Mouse (Mus musculus) heart, embryonic 11.5 days (tissue): ENCODE measurements around the gene Spata25. TPM values are rescaled to one million over a fixed set of nuclear protein-coding genes. Genes with fewer than 3 reads are reported as not detected.

ENCODE experiments used
- ATAC-seq: fragments of 200-750 bp; cut with Nextera tagmentation; replicated peaks from 2 replicates; pipeline ENCODE4 v1.8.0; 2017; ENCODE audit warnings: moderate library complexity; ENCODE audit not compliant: insufficient number of reproducible peaks, low FRiP score, low TSS enrichment
- H3K27ac ChIP-seq: fragments of 300-500 bp; sonication (generic); 2 replicates; pipeline ENCODE4 v1.5.1; 2014; ENCODE audit warnings: mild to moderate bottlenecking, low read depth, low read length
- H3K27me3 ChIP-seq: fragments of 300-500 bp; sonication (generic); 2 replicates; pipeline ENCODE4 v1.6.1; 2014; ENCODE audit warnings: mild to moderate bottlenecking, low read length, mixed read lengths; ENCODE audit not compliant: control insufficient read depth, insufficient read depth
- H3K36me3 ChIP-seq: fragments of 300-500 bp; sonication (generic); 2 replicates; pipeline ENCODE4 v1.6.1; 2014; ENCODE audit warnings: mild to moderate bottlenecking, low read length, moderate library complexity, mixed read lengths; ENCODE audit not compliant: control insufficient read depth, insufficient read depth
- H3K4me1 ChIP-seq: fragments of 300-500 bp; sonication (generic); 2 replicates; pipeline ENCODE4 v1.6.1; 2014; ENCODE audit warnings: low read length; ENCODE audit not compliant: control insufficient read depth, insufficient read depth
- H3K4me2 ChIP-seq: fragments of 300-500 bp; sonication (generic); 2 replicates; pipeline ENCODE4 v1.6.1; 2014; ENCODE audit warnings: mild to moderate bottlenecking, moderate library complexity
- H3K4me3 ChIP-seq: fragments of 300-500 bp; sonication (generic); 2 replicates; pipeline ENCODE4 v1.5.1; 2014; ENCODE audit warnings: low read depth, low read length
- H3K9ac ChIP-seq: fragments of 300-500 bp; sonication (generic); 2 replicates; pipeline ENCODE4 v1.6.1; 2014; ENCODE audit warnings: mild to moderate bottlenecking, low read depth, low read length, moderate library complexity
- H3K9me3 ChIP-seq: fragments of 300-500 bp; sonication (generic); replicated peaks from 2 replicates; pipeline ENCODE4 v1.6.1; 2016; ENCODE audit warnings: low read length; ENCODE audit not compliant: control insufficient read depth
- WGBS: fragments of 180-500 bp; shearing (Covaris S2); extraction: QIAGEN DNeasy Blood & Tissue Kit; methylation state at CpG from one replicate; pipeline ENCODE4 v1.1.7; 2014; ENCODE audit not compliant: insufficient replicate concordance; 5-methylcytosine and 5-hydroxymethylcytosine counted together
- polyA plus RNA-seq: library from polyadenylated mRNA; unstranded; fragments of >200 nt; fragmentation: Nextera tagmentation; extraction: Ambion mirVana; gene quantifications from 2 replicates; pipeline ENCODE4 v1.2.1, GENCODE M21; 2014

Gene Spata25
- polyA plus RNA-seq, 1 experiment from 2014 or later: not detected

DNA sequence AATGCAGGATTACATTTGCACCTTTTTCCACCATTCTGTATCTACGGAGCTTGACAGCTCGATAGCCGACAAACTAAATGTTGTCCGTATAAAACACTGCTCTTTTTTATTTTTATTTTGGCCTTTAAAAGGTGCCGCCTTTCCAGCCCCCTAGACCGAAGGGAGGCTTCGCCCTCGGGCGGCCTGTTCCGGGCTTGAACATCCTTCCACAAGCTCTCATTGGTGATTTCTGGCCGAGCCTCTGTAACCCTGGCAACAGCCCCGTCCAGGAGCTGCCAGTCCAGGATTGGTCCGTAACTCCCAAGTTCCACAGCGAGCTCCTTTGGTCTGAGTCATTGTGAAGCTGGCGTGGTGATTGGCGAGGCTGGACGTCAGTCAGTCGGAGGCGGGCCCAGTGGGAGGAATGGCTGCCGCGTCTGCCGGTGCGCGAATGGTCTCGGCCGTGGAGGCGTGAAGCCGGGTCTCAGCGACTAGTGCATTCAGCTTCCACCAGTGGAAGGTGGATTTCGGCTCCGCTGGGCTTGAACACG is 5.6 kb downstream of the Spata25 start, which contains the start of gene Zswim1:
Gene Zswim1, plus strand, starts transcription at position 51 of the 530 bp plus-strand sequence.
- 2% methylated on average over 32 of the region's 32 CpGs for WGBS
- peaks cover 9% of the 10 kb centered on the region; the same call in 1 of the 2 replicates for H3K36me3 ChIP-seq

DNA sequence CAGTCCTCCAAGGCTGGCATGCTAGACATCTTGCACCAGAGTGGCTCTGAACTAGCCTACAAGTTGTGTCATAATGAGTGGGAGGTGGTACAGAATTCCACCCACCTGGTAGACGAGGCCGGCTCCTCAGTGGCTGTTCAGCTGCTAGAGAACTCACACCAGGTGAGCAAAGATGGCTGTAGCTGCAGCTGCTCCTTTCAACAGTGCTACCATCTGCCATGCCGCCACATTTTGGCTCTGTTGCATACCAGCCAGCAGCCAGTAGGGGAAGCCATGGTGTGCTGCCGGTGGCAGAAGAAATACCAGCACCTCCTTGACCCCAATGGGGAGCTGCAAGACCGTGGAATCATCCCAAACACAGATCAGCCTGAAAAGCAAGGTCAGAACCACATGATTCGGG is 7.3 kb downstream of the Spata25 start:
- Histone ChIP-seq H3K27me3 (no peaks in the 10 kb centered on the region), H3K4me3 (no peak overlapping the region), H3K4me1 (peaks cover 10% of the 10 kb centered on the region), H3K27ac (no peak overlapping the region), H3K36me3 (peaks cover 9% of the 10 kb centered on the region; the same call in 1 of the 2 replicates), H3K9me3 (no peaks in the 10 kb centered on the region), H3K9ac (no peak overlapping the region), H3K4me2 (no peak overlapping the region)
- 83% methylated on average over 6 of the region's 6 CpGs for WGBS
- ATAC-seq: no peak

More for the DNA sequence above, 5.6 kb downstream of the Spata25 start, which contains the start of gene Zswim1:
- Histone ChIP-seq H3K27me3 (no peaks in the 10 kb centered on the region), H3K4me3 (peak within 1 kb of the TSS; percentile 63), H3K27ac (peak within 1 kb of the TSS; percentile 66), H3K4me1 (peaks cover 3% of the 10 kb centered on the region), H3K4me2 (peak within 1 kb of the TSS; percentile 61), H3K9me3 (no peaks in the 10 kb centered on the region), H3K9ac (peak within 1 kb of the TSS; percentile 73)
- ATAC-seq: peak; percentile 98

DNA sequence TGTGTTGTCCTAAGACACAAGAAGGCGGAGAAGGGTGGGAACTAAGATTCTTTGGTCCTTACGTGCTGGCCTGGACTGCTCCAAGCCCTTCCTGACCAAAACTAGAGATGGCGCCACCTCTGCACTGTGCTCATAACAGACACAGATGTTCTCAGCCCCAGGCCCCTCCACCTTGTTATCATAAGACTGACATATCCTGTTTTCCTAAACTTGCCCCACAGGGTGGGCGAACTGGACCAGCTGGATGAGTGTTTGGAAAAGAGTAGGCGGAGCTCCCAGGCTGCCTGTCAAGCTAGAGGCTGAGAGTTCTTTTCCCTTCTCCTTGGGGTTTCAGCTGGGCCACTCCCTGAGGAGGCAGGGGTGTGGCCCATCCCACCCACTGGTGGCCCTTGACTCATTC is 10.6 kb downstream of the Spata25 start:
- Histone ChIP-seq H3K4me1 (peaks cover 15% of the 10 kb centered on the region), H3K9ac (no peak overlapping the region), H3K36me3 (no peaks in the 10 kb centered on the region), H3K4me2 (no peak overlapping the region), H3K27me3 (no peaks in the 10 kb centered on the region), H3K4me3 (no peak overlapping the region), H3K27ac (no peak overlapping the region; the same call in 1 of the 2 replicates), H3K9me3 (no peaks in the 10 kb centered on the region)
- peak; percentile 59; the same call in 1 of the 2 replicates for ATAC-seq
- 54% methylated on average over 5 of the region's 5 CpGs for WGBS

DNA sequence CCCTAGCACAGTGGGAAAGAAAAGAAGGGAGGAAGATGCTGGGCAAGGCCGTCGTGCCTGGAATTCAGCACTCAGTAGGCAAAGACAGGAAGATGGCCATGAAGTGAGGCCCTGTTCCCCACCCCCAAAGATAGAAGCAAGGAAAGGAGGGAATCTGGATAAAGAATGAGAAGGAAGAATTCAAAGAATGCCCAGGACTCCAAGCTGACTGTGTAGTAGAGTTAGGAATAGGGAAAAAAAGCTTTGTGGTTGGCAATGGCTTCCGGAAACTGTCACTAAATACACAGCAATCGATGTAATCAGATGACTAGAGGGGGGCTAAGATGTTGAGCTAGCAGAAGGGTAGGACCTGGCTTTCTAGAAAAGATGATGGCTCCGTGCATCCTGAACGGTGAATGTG is 11.1 kb downstream of the Spata25 start:
- Histone ChIP-seq H3K4me2 (no peak overlapping the region), H3K27me3 (no peaks in the 10 kb centered on the region), H3K36me3 (no peaks in the 10 kb centered on the region), H3K4me1 (peaks cover 15% of the 10 kb centered on the region), H3K9ac (no peak overlapping the region), H3K9me3 (no peaks in the 10 kb centered on the region), H3K27ac (no peak overlapping the region), H3K4me3 (no peak overlapping the region)
- no peak for ATAC-seq
- 62% methylated on average over 6 of the region's 6 CpGs for WGBS

DNA sequence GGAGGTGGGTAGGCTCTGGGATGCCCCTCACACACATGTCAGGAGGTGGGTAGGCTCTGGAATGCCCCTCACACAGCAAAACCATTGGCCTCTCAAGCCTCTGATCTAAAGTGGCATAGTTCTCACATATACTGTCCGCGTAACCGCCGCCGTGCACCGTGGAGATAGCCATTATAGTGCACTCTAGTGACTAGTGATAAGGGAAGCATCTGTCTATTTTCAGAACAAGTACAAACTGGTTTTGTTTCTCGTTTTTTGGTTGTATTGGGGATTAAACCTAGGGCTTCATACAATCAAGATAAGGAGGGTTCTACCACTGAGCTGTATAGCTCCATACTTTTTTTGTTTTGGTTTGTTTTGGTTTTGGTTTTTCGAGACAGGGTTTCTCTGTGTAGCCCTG is 12.5 kb downstream of the Spata25 start:
- Histone ChIP-seq H3K4me2 (no peak overlapping the region), H3K27ac (no peak overlapping the region)

DNA sequence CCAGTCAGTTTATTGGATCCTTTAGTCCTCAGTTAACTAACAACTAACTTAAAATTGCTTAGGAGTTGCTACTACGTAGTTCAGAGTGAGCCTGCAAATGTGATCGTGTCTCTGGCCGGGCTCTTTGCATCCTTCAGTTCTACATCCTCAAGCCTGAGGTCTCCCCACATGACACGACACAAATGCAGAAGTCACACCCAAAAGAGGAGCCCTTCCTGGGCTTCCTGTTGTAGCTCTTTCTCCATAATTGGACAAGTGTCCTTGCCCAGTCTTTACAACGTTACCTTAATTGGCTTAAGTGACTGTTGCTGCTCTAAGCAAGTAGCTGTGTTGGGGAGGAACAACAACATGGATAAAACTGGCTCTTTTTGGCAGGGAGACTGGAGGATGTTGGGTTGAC is 13.0 kb downstream of the Spata25 start:
- Histone ChIP-seq H3K4me1 (peaks cover 15% of the 10 kb centered on the region), H3K27ac (no peak overlapping the region), H3K36me3 (no peaks in the 10 kb centered on the region), H3K9ac (no peak overlapping the region), H3K9me3 (no peaks in the 10 kb centered on the region), H3K4me2 (no peak overlapping the region), H3K27me3 (no peaks in the 10 kb centered on the region), H3K4me3 (no peak overlapping the region)
- WGBS: 78% methylated on average over 5 of the region's 5 CpGs
- no peak for ATAC-seq

More for the DNA sequence above, 12.5 kb downstream of the Spata25 start:
- Histone ChIP-seq H3K9me3 (no peaks in the 10 kb centered on the region), H3K27me3 (no peaks in the 10 kb centered on the region), H3K9ac (no peak overlapping the region), H3K4me1 (peaks cover 15% of the 10 kb centered on the region), H3K4me3 (no peak overlapping the region), H3K36me3 (no peaks in the 10 kb centered on the region)
- WGBS: 61% methylated on average over 8 of the region's 8 CpGs
- ATAC-seq: no peak

DNA sequence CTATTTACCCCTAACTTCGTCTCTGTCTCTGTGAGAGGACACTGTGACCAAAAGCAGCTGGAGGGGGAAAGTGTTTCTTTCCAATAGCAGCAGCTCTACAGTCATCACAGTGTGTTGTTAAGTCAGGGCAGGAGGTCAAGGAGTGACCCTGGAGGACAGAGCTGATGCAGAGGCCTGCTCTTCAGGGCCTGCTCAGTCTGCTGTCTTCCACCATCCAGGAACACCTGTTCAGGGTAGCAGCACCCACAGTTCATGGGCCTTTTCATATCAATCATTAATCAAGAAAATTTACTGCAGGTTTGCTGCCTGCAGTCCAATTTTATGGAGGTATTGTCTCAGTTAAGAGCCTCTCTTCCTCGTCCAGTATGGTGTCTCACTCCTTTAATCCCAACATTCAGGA is 14.8 kb downstream of the Spata25 start:
- H3K27ac ChIP-seq: no peak overlapping the region
- WGBS: 65% methylated on average over 2 of the region's 2 CpGs

DNA sequence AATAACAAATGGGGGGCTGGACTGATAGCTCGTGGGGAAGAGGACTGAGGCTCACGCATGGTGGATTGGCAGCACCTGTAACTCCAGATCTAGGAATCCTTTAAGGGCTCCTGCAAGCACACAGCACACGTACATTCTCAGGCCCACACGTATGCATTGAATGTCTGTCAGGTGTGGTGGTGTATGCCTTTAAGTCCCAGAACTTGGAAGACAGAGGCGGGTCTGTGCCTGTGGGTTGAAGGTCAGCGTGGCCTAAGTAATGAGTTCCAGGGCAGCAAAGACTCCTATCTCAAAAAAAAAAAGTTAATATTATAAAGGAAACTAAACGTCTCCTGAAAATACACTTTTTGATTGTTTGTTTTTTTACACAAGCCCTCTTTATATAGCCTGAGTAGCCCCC is 21.7 kb downstream of the Spata25 start:
- Histone ChIP-seq H3K4me3 (no peak overlapping the region), H3K9me3 (no peaks in the 10 kb centered on the region), H3K4me1 (peaks cover 10% of the 10 kb centered on the region), H3K27ac (no peak overlapping the region), H3K27me3 (no peaks in the 10 kb centered on the region), H3K36me3 (no peaks in the 10 kb centered on the region), H3K4me2 (no peak overlapping the region), H3K9ac (no peak overlapping the region)
- ATAC-seq: no peak
- WGBS: 69% methylated on average over 7 of the region's 7 CpGs

More for the DNA sequence above, 14.8 kb downstream of the Spata25 start:
- H3K9me3 ChIP-seq: no peaks in the 10 kb centered on the region
- no peaks in the 10 kb centered on the region for H3K36me3 ChIP-seq
- no peak for ATAC-seq
- H3K9ac ChIP-seq: no peak overlapping the region
- peaks cover 15% of the 10 kb centered on the region for H3K4me1 ChIP-seq
- no peak overlapping the region for H3K4me2 ChIP-seq
- H3K27me3 ChIP-seq: no peaks in the 10 kb centered on the region
- no peak overlapping the region for H3K4me3 ChIP-seq

DNA sequence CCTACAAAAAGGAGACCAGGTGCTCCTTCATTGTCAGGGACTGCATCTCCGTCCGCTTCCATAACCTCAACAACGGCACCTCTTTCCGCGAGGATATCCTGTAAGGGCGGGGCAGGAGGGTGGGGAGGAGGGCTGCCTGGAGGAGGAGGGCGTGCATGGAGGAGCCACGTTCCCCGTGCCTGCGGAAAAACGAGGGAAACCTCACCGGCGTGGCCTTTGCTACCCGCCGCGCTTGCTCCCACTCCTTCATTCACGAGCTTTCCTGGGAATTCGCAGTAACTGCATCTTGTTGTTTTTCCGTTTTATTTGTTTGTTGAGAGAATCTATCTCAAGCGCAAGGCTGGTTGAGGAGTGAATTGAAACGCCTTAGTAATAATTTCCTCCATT is 23.0 kb downstream of the Spata25 start:
- Histone ChIP-seq H3K4me1 (peaks cover 10% of the 10 kb centered on the region), H3K9me3 (no peaks in the 10 kb centered on the region), H3K4me3 (peak overlapping the region; percentile 88), H3K27me3 (no peaks in the 10 kb centered on the region), H3K27ac (peak overlapping the region; percentile 67), H3K9ac (peak overlapping the region; percentile 83), H3K4me2 (peak overlapping the region; percentile 70), H3K36me3 (peaks cover under 1% of the 10 kb centered on the region; the same call in 1 of the 2 replicates)
- 1% methylated on average over 21 of the region's 21 CpGs for whole genome bisulfite sequencing
- peak; percentile 63 for ATAC-seq
